Mouse (Mus musculus): Measurements from ENCODE around the gene Zfp446. TPM values are rescaled to one million over a fixed set of nuclear protein-coding genes. Genes with fewer than 3 reads are reported as not detected.

The Zfp446 gene
- total and polyA plus RNA-seq, 2 experiments from 2014 or later: 7.6 to 10.9 TPM

DNA sequence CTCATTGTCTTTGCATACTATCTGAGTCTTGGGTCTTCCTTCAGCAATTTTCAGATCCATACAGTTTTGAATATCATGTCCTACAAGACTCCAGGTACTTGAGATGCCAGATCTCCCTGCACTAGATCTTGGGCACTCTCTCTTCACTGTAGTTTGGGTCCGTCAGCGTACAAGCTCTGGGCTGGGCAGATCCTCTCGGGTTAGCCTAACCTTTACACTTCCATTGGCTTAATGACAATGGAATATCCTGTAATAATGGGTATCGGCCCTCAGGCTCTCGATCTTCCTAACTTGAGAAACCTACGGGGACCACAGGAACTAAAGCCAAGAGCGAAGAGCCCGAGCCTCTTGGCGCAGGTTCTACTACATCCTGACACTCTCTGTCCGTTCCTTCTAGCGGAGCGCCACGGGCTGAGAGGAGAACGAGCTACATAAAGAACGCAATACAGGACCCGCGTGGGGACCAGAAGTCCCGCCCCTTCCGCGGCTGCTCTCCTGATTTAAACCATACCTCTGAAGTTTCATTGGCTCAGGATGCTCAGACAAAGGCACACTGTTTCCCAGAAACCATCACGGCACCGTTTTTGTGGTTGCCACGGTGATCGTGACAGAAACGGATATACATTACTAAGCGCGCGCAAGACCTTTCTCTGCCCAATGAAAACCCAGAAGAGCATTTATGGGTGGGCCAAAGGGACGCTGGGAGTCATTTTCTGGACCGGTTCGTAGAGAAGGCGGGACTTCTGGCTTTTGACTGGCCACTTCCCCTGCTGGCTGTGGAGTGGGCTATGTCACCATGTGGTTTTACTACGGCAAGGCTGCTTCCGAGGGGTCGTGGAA, 28.4 kb upstream of the Zfp446 start:
- WGBS: 8% methylated on average over 35 of the region's 35 CpGs
- Histone ChIP-seq H3K4me2 (ENCODE audit: low read depth, low read length) (peak overlapping the region; percentile 89), H3K4me1 (ENCODE audit: insufficient read depth, low read length) (peaks cover 5% of the 10 kb centered on the region; the same call in 1 of the 2 replicates), H3K9me3 (ENCODE audit: low read length) (no peaks in the 10 kb centered on the region), H3K27ac (peak overlapping the region; percentile 82), H3K27me3 (ENCODE audit: insufficient read depth, low read length) (no peaks in the 10 kb centered on the region), H3K36me3 (ENCODE audit: insufficient read depth, low read length) (no peaks in the 10 kb centered on the region), H3K4me3 (ENCODE audit: low read length) (peak overlapping the region; percentile 40), H3K9ac (replicated peaks; ENCODE audit: low read length) (peak overlapping the region; percentile 56)
- ATAC-seq (peak; percentile 98), DNase-seq (ENCODE audit: low spot score) (peak; percentile 98)
- peak; percentile 27 for TF ChIP-seq CTCF (IDR thresholded peaks at IDR 0.05; ENCODE audit: low read depth)

DNA sequence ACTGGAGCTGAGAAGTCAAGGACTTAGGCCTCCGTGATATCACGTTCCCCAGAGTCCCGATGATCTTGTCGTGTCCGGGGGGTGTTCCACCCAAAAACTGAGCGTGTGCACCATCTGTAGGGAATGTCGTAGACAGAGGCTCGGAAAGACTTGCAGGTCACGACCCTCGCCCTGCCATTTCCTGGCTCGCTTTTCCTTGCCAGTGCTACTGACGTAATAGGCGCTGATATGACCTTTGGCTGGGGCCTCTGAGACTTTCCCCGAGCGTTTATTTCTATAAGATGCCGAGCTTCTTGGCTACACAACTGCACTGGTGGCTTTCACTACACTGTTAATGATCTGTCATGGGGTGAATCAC, 27.8 kb upstream of the Zfp446 start:
- ATAC-seq: no peak
- DNase-seq (ENCODE audit: low spot score): no peak
- H3K36me3 ChIP-seq (ENCODE audit: insufficient read depth, low read length): no peaks in the 10 kb centered on the region
- H3K9me3 ChIP-seq (ENCODE audit: low read length): no peaks in the 10 kb centered on the region
- TF ChIP-seq CTCF (IDR thresholded peaks at IDR 0.05; ENCODE audit: low read depth): no peak
- H3K9ac ChIP-seq (replicated peaks; ENCODE audit: low read length): peak overlapping the region; percentile 56
- peak overlapping the region; percentile 40 for H3K4me3 ChIP-seq (ENCODE audit: low read length)
- WGBS: 10% methylated on average over 16 of the region's 16 CpGs
- H3K4me2 ChIP-seq (ENCODE audit: low read depth, low read length): peak overlapping the region; percentile 89
- H3K27ac ChIP-seq: peak overlapping the region; percentile 76
- H3K27me3 ChIP-seq (ENCODE audit: insufficient read depth, low read length): no peaks in the 10 kb centered on the region
- H3K4me1 ChIP-seq (ENCODE audit: insufficient read depth, low read length): peaks cover 5% of the 10 kb centered on the region; the same call in 1 of the 2 replicates

DNA sequence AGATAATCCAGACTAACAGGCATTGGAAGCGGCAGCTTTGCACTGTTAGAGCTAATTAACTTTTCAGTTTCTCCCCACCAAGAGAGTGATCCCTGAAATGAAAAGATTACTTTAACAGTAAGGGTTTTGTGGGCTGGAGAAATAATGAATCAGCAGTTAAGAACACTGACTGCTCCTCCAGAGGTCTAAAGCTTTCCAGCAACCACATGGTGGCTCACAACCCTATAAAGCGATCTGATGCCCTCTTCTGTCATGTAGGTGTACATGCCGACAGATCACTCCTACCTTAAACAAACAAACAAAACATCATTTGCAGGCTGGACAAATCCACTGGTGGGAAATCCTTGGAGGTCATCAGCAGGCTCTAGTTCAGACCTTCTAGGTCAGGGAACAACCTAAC, 22.8 kb upstream of the Zfp446 start:
- H3K4me2 ChIP-seq (ENCODE audit: low read depth, low read length): no peak overlapping the region
- no peaks in the 10 kb centered on the region for H3K36me3 ChIP-seq (ENCODE audit: insufficient read depth, low read length)
- DNase-seq (ENCODE audit: low spot score): peak; percentile 45
- peak; percentile 61 for TF ChIP-seq CTCF (IDR thresholded peaks at IDR 0.05; ENCODE audit: low read depth)
- no peaks in the 10 kb centered on the region for H3K9me3 ChIP-seq (ENCODE audit: low read length)
- peak; percentile 62; the same call in 1 of the 2 replicates for ATAC-seq
- peaks cover 4% of the 10 kb centered on the region; the same call in 1 of the 2 replicates for H3K4me1 ChIP-seq (ENCODE audit: insufficient read depth, low read length)
- H3K27me3 ChIP-seq (ENCODE audit: insufficient read depth, low read length): no peaks in the 10 kb centered on the region
- no peak overlapping the region for H3K4me3 ChIP-seq (ENCODE audit: low read length)
- no peak overlapping the region for H3K27ac ChIP-seq
- WGBS: 56% methylated on average over 3 of the region's 3 CpGs
- no peak overlapping the region for H3K9ac ChIP-seq (replicated peaks; ENCODE audit: low read length)

DNA sequence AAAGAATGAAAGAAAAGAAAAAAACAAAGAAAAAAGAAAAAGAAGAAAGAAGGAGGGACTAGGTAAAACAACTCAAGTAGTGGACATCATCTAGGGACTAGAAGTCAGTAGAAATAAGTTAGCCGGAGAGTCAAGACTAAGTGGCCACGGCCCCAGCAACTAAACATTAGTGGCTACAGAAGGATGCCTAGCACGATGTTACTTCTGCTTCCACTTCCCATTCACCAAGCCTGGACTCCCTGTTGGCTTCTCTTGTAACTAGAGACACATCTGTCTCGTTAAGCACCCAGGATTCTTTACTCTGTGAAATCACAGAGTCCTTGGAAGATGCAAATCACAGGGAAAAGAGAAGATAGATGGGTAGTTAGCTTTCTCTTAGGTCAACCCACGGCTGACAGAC, 20.1 kb upstream of the Zfp446 start:
- no peaks in the 10 kb centered on the region for H3K27me3 ChIP-seq (ENCODE audit: insufficient read depth, low read length)
- H3K4me1 ChIP-seq (ENCODE audit: insufficient read depth, low read length): no peaks in the 10 kb centered on the region
- DNase-seq (ENCODE audit: low spot score) (no peak), ATAC-seq (no peak)
- no peak overlapping the region for H3K9ac ChIP-seq (replicated peaks; ENCODE audit: low read length)
- TF ChIP-seq CTCF (IDR thresholded peaks at IDR 0.05; ENCODE audit: low read depth): no peak
- H3K36me3 ChIP-seq (ENCODE audit: insufficient read depth, low read length): no peaks in the 10 kb centered on the region
- WGBS: 71% methylated on average over 5 of the region's 5 CpGs
- no peak overlapping the region for H3K27ac ChIP-seq
- H3K4me2 ChIP-seq (ENCODE audit: low read depth, low read length): no peak overlapping the region
- no peaks in the 10 kb centered on the region for H3K9me3 ChIP-seq (ENCODE audit: low read length)
- H3K4me3 ChIP-seq (ENCODE audit: low read length): no peak overlapping the region

DNA sequence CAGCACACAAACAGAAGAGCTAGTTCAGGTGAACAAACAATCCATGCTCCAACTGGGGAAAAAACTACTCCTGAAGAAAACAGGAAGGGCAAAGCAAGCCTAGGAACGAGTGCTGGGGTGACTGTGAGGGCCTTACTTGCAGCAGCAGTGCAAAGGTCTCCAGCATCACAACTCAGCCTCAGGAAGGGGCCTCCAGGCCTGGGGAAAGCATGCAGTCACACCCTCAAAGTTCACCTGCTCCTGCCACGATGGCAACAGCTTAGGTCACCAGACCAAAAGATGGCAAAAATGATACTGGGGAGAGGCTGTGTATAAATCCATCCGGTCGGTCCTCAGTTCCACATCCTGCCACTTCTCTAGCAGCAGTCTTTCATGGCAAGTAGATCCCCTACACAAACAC, 18.7 kb upstream of the Zfp446 start:
- Histone ChIP-seq H3K36me3 (ENCODE audit: insufficient read depth, low read length) (no peaks in the 10 kb centered on the region), H3K27me3 (ENCODE audit: insufficient read depth, low read length) (no peaks in the 10 kb centered on the region), H3K4me1 (ENCODE audit: insufficient read depth, low read length) (no peaks in the 10 kb centered on the region), H3K9ac (replicated peaks; ENCODE audit: low read length) (no peak overlapping the region), H3K27ac (no peak overlapping the region), H3K4me3 (ENCODE audit: low read length) (no peak overlapping the region), H3K4me2 (ENCODE audit: low read depth, low read length) (no peak overlapping the region), H3K9me3 (ENCODE audit: low read length) (no peaks in the 10 kb centered on the region)
- no peak for TF ChIP-seq CTCF (IDR thresholded peaks at IDR 0.05; ENCODE audit: low read depth)
- WGBS: 82% methylated on average over 4 of the region's 4 CpGs
- no peak for ATAC-seq
- no peak for DNase-seq (ENCODE audit: low spot score)

DNA sequence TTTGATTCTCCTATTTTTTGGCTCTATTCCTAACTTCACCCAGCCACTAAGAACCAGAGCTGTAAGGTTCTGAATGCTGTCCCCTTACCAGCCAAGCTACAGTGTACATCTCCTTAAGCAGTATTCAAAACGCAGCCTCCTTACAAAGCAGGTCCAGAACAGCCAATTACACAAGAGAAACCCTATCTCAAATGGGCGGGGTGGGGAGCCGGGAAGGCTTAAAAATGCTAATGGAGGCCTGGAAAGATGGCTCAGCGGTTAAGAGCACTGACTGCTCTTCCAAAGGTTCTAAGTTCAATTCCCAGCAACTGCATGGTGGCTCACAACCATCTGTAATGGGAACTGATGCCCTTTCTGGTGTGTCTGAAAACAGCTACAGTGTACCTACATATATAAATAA, 17.9 kb upstream of the Zfp446 start:
- no peak for DNase-seq (ENCODE audit: low spot score)
- 0 out of 2 replicates have a peak, but pooled peaks cover 1% of the 10 kb centered on the region for H3K4me1 ChIP-seq (ENCODE audit: insufficient read depth, low read length)
- no peak for ATAC-seq
- no peak overlapping the region for H3K27ac ChIP-seq
- TF ChIP-seq CTCF (IDR thresholded peaks at IDR 0.05; ENCODE audit: low read depth): no peak
- H3K36me3 ChIP-seq (ENCODE audit: insufficient read depth, low read length): no peaks in the 10 kb centered on the region
- no peak overlapping the region for H3K4me3 ChIP-seq (ENCODE audit: low read length)
- H3K9ac ChIP-seq (replicated peaks; ENCODE audit: low read length): no peak overlapping the region
- no peaks in the 10 kb centered on the region for H3K9me3 ChIP-seq (ENCODE audit: low read length)
- no peak overlapping the region for H3K4me2 ChIP-seq (ENCODE audit: low read depth, low read length)
- 17% methylated on average over 4 of the region's 4 CpGs for WGBS
- H3K27me3 ChIP-seq (ENCODE audit: insufficient read depth, low read length): no peaks in the 10 kb centered on the region
